Mouse (Mus musculus): ENCODE results near the gene Ifrd2. TPM values are rescaled to one million over a fixed set of nuclear protein-coding genes. Genes with fewer than 3 reads are reported as not detected.

Ifrd2 gene
- polyA plus RNA-seq, 1 experiment from 2014 or later = 14.5 TPM

DNA sequence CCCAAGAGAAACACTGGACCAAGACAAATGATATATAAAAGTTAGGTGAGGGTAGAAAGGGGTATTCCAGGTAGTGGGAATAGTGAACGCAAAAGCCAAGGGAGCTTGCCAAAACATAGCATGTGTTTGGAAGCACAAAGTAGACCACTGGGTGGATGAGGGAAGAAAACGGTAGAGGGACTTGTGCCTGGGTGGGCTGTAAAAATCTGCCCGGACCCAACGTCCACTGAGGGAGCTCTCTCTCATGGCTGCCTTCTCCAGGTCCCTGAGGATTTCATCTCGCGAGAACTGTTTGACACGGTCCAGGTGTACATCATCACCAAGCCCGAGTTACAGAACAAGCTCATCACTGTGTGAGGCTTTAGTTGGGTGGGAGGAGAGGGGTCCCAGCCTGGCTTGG is 44.7 kb upstream of the Ifrd2 start:
- Histone ChIP-seq H3K9ac (replicated peaks; ENCODE audit: low read length) (no peak overlapping the region), H3K4me1 (ENCODE audit: control insufficient read depth, insufficient read depth, low read length) (peaks cover 25% of the 10 kb centered on the region), H3K27ac (replicated peaks; ENCODE audit: low read depth, low read length) (no peak overlapping the region), H3K27me3 (ENCODE audit: control insufficient read depth, insufficient read depth, low read length) (no peaks in the 10 kb centered on the region), H3K36me3 (ENCODE audit: control insufficient read depth, insufficient read depth, low read length) (peaks cover 44% of the 10 kb centered on the region), H3K9me3 (ENCODE audit: control insufficient read depth, low read length) (no peaks in the 10 kb centered on the region), H3K4me2 (ENCODE audit: low read length) (peak overlapping the region; percentile 92), H3K4me3 (replicated peaks; ENCODE audit: low read depth, low read length) (peak overlapping the region; percentile 63)
- ATAC-seq (ENCODE audit: low FRiP score, low TSS enrichment) (no peak), DNase-seq (no peak)
- 50% methylated on average over 8 of the region's 8 CpGs for WGBS

DNA sequence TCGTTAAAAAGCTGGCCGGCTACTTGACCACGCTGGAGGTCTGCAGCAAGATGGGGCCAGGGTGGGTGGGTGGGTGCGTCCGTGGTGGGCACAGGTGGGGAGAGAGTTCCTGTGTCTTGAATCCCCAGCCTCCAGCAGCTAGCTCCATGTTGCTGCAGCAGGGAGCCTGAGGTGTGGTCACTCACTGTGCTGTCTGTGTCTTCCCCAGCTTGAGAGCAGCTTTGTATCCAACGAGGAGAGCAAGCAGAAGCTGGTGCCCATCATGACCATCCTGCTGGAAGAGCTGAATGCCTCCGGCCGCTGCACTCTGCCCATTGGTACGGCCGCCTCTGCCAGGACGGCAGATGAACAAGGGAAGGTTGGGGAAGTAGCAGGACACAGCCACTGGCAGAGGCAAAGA is 44.1 kb upstream of the Ifrd2 start:
- no peak overlapping the region for H3K4me2 ChIP-seq (ENCODE audit: low read length)
- H3K4me3 ChIP-seq (replicated peaks; ENCODE audit: low read depth, low read length) = no peak overlapping the region
- H3K27ac ChIP-seq (replicated peaks; ENCODE audit: low read depth, low read length) = no peak overlapping the region
- 87% methylated on average over 11 of the region's 11 CpGs for WGBS
- no peaks in the 10 kb centered on the region for H3K9me3 ChIP-seq (ENCODE audit: control insufficient read depth, low read length)
- H3K36me3 ChIP-seq (ENCODE audit: control insufficient read depth, insufficient read depth, low read length) = peaks cover 38% of the 10 kb centered on the region
- no peak overlapping the region for H3K9ac ChIP-seq (replicated peaks; ENCODE audit: low read length)
- ATAC-seq (ENCODE audit: low FRiP score, low TSS enrichment) = no peak
- H3K27me3 ChIP-seq (ENCODE audit: control insufficient read depth, insufficient read depth, low read length) = no peaks in the 10 kb centered on the region
- DNase-seq = no peak
- peaks cover 25% of the 10 kb centered on the region for H3K4me1 ChIP-seq (ENCODE audit: control insufficient read depth, insufficient read depth, low read length)

DNA sequence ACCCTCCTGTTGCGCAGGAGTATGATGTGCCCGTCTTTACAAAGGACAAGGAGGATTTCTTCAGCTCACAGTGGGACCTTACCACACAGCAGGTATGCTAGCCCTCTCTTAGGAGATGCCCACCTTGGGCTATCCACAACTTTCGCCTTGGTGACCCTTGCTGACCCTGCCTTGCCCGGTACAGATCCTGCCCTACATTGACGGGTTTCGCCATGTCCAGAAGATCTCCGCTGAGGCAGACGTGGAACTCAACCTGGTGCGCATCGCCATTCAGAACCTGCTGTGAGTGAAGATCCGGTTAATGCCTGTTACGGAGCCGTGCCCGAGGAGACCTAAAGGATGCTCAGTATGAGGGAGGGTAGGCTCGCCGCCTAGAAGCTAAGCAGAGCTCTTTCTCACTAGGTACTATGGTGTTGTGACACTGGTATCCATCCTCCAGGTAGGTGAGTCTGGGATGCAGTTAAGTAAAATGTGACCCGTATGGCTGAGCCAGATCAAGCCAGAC is 43.2 kb upstream of the Ifrd2 start:
- Histone ChIP-seq H3K9ac (replicated peaks; ENCODE audit: low read length) (no peak overlapping the region), H3K27me3 (ENCODE audit: control insufficient read depth, insufficient read depth, low read length) (no peaks in the 10 kb centered on the region), H3K9me3 (ENCODE audit: control insufficient read depth, low read length) (no peaks in the 10 kb centered on the region), H3K27ac (replicated peaks; ENCODE audit: low read depth, low read length) (no peak overlapping the region), H3K4me1 (ENCODE audit: control insufficient read depth, insufficient read depth, low read length) (peaks cover 25% of the 10 kb centered on the region), H3K36me3 (ENCODE audit: control insufficient read depth, insufficient read depth, low read length) (peaks cover 28% of the 10 kb centered on the region), H3K4me2 (ENCODE audit: low read length) (no peak overlapping the region), H3K4me3 (replicated peaks; ENCODE audit: low read depth, low read length) (no peak overlapping the region)
- DNase-seq (no peak), ATAC-seq (ENCODE audit: low FRiP score, low TSS enrichment) (no peak)
- 95% methylated on average over 17 of the region's 17 CpGs for WGBS

DNA sequence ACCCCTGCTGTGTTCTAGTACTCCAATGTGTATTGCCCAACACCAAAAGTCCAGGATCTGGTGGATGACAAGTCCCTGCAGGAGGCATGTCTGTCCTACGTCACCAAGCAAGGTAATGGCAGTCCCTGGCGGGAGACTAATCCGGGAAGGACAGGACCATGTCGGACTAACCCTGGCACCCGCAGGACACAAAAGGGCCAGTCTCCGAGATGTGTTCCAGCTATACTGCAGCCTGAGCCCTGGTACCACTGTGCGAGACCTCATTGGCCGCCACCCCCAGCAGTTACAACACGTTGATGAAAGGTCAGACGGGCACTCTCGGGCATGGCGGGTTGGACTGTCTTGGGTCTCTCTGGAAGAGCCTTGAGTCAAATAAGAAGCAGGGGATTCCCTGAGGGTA is 42.7 kb upstream of the Ifrd2 start:
- Histone ChIP-seq H3K4me2 (ENCODE audit: low read length) (no peak overlapping the region), H3K9ac (replicated peaks; ENCODE audit: low read length) (no peak overlapping the region), H3K9me3 (ENCODE audit: control insufficient read depth, low read length) (no peaks in the 10 kb centered on the region), H3K4me3 (replicated peaks; ENCODE audit: low read depth, low read length) (no peak overlapping the region), H3K4me1 (ENCODE audit: control insufficient read depth, insufficient read depth, low read length) (peaks cover 25% of the 10 kb centered on the region), H3K36me3 (ENCODE audit: control insufficient read depth, insufficient read depth, low read length) (peaks cover 24% of the 10 kb centered on the region), H3K27ac (replicated peaks; ENCODE audit: low read depth, low read length) (no peak overlapping the region), H3K27me3 (ENCODE audit: control insufficient read depth, insufficient read depth, low read length) (no peaks in the 10 kb centered on the region)
- no peak for ATAC-seq (ENCODE audit: low FRiP score, low TSS enrichment)
- DNase-seq = no peak
- WGBS = 92% methylated on average over 12 of the region's 12 CpGs

DNA sequence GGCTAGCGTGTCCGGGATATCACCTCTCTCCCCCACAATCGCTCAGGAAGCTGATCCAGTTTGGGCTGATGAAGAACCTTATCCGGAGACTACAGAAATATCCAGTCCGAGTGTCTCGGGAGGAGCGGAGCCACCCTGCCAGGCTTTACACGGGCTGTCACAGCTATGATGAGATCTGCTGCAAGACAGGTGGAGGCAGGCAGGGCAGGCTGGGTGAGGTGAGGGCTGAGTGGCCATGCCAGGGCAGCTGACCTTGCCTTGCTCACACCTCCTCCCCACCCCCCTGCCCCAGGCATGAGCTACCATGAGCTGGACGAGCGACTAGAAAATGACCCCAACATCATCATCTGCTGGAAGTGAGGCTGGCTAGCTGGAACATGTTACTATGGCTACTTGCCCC is 42.2 kb upstream of the Ifrd2 start:
- no peaks in the 10 kb centered on the region for H3K9me3 ChIP-seq (ENCODE audit: control insufficient read depth, low read length)
- H3K36me3 ChIP-seq (ENCODE audit: control insufficient read depth, insufficient read depth, low read length) = peaks cover 19% of the 10 kb centered on the region
- DNase-seq = no peak
- H3K4me1 ChIP-seq (ENCODE audit: control insufficient read depth, insufficient read depth, low read length) = peaks cover 25% of the 10 kb centered on the region
- peaks cover 2% of the 10 kb centered on the region for H3K27me3 ChIP-seq (ENCODE audit: control insufficient read depth, insufficient read depth, low read length)
- H3K4me2 ChIP-seq (ENCODE audit: low read length) = no peak overlapping the region
- H3K4me3 ChIP-seq (replicated peaks; ENCODE audit: low read depth, low read length) = no peak overlapping the region
- ATAC-seq (ENCODE audit: low FRiP score, low TSS enrichment) = no peak
- 88% methylated on average over 10 of the region's 10 CpGs for WGBS
- no peak overlapping the region for H3K9ac ChIP-seq (replicated peaks; ENCODE audit: low read length)
- no peak overlapping the region for H3K27ac ChIP-seq (replicated peaks; ENCODE audit: low read depth, low read length)

DNA sequence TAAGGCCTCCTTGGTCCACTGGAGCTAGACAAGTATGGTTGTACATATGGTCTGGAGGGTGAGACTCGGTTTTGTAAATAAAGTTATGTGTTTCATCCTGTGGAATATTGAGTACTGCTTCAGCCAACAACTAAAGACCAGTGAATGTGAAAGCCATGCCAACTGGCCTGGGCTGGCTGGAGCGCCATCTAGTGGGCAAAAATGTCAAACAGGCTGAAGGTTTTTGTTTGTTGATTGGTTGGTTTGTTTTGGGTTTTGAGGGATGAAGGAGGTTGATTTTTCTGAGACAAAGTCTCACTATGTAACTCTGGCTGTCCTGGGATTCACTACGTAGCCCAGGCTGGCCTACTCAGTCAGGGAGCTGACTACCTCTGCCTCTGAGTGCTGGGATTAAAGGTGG is 41.8 kb upstream of the Ifrd2 start:
- H3K36me3 ChIP-seq (ENCODE audit: control insufficient read depth, insufficient read depth, low read length) = peaks cover 19% of the 10 kb centered on the region
- ATAC-seq (ENCODE audit: low FRiP score, low TSS enrichment) (no peak), DNase-seq (peak; percentile 88)
- no peak overlapping the region for H3K9ac ChIP-seq (replicated peaks; ENCODE audit: low read length)
- H3K4me3 ChIP-seq (replicated peaks; ENCODE audit: low read depth, low read length) = no peak overlapping the region
- H3K27me3 ChIP-seq (ENCODE audit: control insufficient read depth, insufficient read depth, low read length) = peaks cover 6% of the 10 kb centered on the region
- H3K27ac ChIP-seq (replicated peaks; ENCODE audit: low read depth, low read length) = no peak overlapping the region
- no peak overlapping the region for H3K4me2 ChIP-seq (ENCODE audit: low read length)
- WGBS = 5% methylated on average over 3 of the region's 3 CpGs
- H3K9me3 ChIP-seq (ENCODE audit: control insufficient read depth, low read length) = no peaks in the 10 kb centered on the region
- H3K4me1 ChIP-seq (ENCODE audit: control insufficient read depth, insufficient read depth, low read length) = peaks cover 25% of the 10 kb centered on the region

DNA sequence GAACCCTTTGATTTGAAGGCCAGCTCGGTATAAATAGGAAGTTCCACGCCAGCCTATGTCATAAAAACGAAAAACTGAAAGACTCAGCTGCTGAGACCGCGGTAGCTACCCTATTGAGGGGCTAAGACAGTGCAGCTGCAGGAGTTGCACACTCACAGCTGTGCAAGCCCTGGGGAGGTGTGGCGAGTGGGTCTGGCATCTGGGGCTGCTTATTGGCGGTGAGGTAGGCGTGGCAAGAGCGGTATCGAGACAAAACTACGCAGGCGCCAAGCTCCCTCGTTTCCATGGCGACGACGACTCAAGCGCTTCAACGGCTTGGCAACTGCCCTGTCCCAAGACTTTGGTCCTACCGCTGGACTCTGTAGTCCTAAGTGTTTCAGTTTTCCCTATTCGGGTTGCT is 40.4 kb upstream of the Ifrd2 start, which contains the start of gene Zmynd10:
Zmynd10 (plus strand) TSS at position 273 of the 400 bp plus-strand sequence.
- H3K4me1 ChIP-seq (ENCODE audit: control insufficient read depth, insufficient read depth, low read length) = peaks cover 26% of the 10 kb centered on the region
- H3K27me3 ChIP-seq (ENCODE audit: control insufficient read depth, insufficient read depth, low read length) = peaks cover 20% of the 10 kb centered on the region
- H3K4me2 ChIP-seq (ENCODE audit: low read length) = peak within 1 kb of the TSS; percentile 48
- ATAC-seq (ENCODE audit: low FRiP score, low TSS enrichment) = peak; percentile 70; the same call in 1 of the 2 replicates
- no peaks in the 10 kb centered on the region for H3K9me3 ChIP-seq (ENCODE audit: control insufficient read depth, low read length)
- H3K9ac ChIP-seq (replicated peaks; ENCODE audit: low read length) = no peak within 1 kb of the TSS; the same call in 1 of the 2 replicates
- DNase-seq = peak; percentile 96
- peak within 1 kb of the TSS; percentile 19 for H3K4me3 ChIP-seq (replicated peaks; ENCODE audit: low read depth, low read length)
- peak within 1 kb of the TSS; percentile 14; the same call in 1 of the 2 replicates for H3K27ac ChIP-seq (replicated peaks; ENCODE audit: low read depth, low read length)
- peaks cover 19% of the 10 kb centered on the region for H3K36me3 ChIP-seq (ENCODE audit: control insufficient read depth, insufficient read depth, low read length)
- WGBS = 3% methylated on average over 20 of the region's 20 CpGs

DNA sequence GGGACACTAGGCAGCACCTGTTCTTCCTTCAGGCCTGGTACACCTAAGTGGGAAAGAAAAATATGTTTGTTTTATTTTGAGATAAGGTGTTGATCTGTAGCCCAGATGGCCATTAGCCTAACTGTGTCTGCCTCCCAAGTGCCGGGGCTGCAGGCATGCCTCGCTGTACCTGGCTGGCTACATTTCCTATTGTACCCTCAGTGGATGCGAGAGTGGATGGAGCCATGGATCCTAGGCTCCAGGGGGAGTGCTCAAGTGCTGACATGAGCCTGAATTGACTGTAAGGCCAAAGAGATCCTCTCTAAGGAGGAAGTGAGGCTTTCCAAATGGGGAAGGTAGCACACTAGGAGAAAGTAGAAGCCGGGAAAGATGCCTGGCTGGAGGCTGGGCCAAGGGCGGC is 39.5 kb upstream of the Ifrd2 start:
- no peaks in the 10 kb centered on the region for H3K9me3 ChIP-seq (ENCODE audit: control insufficient read depth, low read length)
- ATAC-seq (ENCODE audit: low FRiP score, low TSS enrichment) = no peak
- peaks cover 19% of the 10 kb centered on the region for H3K4me1 ChIP-seq (ENCODE audit: control insufficient read depth, insufficient read depth, low read length)
- H3K9ac ChIP-seq (replicated peaks; ENCODE audit: low read length) = no peak overlapping the region
- no peak overlapping the region for H3K4me3 ChIP-seq (replicated peaks; ENCODE audit: low read depth, low read length)
- peaks cover 19% of the 10 kb centered on the region for H3K36me3 ChIP-seq (ENCODE audit: control insufficient read depth, insufficient read depth, low read length)
- DNase-seq = no peak
- 77% methylated on average over 5 of the region's 5 CpGs for WGBS
- H3K27me3 ChIP-seq (ENCODE audit: control insufficient read depth, insufficient read depth, low read length) = peaks cover 30% of the 10 kb centered on the region
- H3K27ac ChIP-seq (replicated peaks; ENCODE audit: low read depth, low read length) = no peak overlapping the region
- H3K4me2 ChIP-seq (ENCODE audit: low read length) = no peak overlapping the region

DNA sequence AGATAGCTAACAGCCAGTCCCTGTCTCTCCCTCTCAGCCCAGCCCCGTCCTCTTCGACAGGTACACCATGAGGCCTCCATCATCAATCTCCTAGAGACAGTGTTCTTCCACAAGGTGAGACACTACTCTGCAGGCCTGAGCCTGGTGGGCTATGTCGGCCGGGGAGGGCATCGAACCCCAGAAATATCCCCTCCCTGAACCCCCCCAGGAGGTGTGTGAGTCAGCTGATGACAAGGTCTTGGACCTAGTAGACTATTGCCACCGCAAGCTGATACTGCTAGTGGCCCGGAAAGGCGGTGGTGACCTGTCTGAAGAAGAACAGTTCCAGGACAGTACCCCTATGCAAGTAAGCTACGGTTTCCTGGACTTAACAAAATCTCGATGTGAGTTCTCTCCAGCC is 38.6 kb upstream of the Ifrd2 start:
- WGBS = 87% methylated on average over 10 of the region's 10 CpGs
- Histone ChIP-seq H3K27me3 (ENCODE audit: control insufficient read depth, insufficient read depth, low read length) (peaks cover 30% of the 10 kb centered on the region), H3K9me3 (ENCODE audit: control insufficient read depth, low read length) (no peaks in the 10 kb centered on the region)

More for the DNA sequence above, 38.6 kb upstream of the Ifrd2 start:
- no peak overlapping the region for H3K4me2 ChIP-seq (ENCODE audit: low read length)
- ATAC-seq (ENCODE audit: low FRiP score, low TSS enrichment) (no peak), DNase-seq (no peak)
- H3K27ac ChIP-seq (replicated peaks; ENCODE audit: low read depth, low read length) = no peak overlapping the region
- H3K4me1 ChIP-seq (ENCODE audit: control insufficient read depth, insufficient read depth, low read length) = peaks cover 23% of the 10 kb centered on the region
- no peak overlapping the region for H3K4me3 ChIP-seq (replicated peaks; ENCODE audit: low read depth, low read length)
- no peak overlapping the region for H3K9ac ChIP-seq (replicated peaks; ENCODE audit: low read length)
- H3K36me3 ChIP-seq (ENCODE audit: control insufficient read depth, insufficient read depth, low read length) = peaks cover 15% of the 10 kb centered on the region

Measured in midbrain, embryonic 14.5 days (tissue).